Mouse (Mus musculus): Measurements from ENCODE around the gene S100a13.

The S100a13 gene

DNA sequence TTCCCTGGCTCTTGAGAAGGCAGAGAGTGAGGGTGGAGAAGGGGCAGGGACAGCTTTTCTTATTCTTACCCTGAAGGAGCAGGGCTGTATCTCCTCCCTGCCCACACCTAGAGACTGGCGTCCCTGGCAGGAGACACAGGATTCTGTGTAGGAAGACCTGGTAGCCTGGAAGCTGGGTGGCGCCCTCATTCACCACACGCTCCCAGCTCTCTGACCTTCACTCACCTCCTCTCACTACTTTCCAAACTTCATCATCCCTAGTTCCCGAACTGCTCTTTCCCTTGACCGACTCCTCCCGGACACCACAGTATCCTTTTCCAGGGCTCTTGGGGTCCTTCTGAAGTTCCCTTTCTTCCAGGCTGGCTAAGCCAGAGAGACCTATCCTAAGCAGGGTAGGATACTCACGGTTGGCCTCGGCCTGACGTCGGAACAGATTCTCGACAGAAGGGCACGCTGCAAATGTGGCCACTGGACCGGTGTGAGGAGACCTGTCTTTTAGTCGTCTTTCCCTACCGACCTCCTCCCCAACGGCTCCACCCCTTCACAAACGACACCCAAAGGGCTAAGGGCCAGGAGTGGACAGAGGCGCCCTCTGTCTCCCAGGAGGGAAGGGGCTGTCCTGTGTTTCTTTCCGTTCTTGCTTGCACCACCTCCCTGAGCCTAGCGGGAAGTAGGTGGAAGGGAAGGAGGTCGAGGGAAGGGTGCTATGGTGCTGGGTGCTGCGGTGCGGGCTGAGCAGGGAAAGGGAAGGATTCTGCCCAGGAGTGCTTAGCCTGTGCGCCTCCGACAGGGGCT lies at the start of gene S100a13, which contains the start of gene S100a1:
Gene S100a13, plus strand, starts transcription at position 640 of the 795 bp plus-strand sequence.
Gene S100a1, minus strand, starts transcription at position 597 of the 795 bp plus-strand sequence.
- DNase-seq (ENCODE audit: low read depth, low spot score): no peak

DNA sequence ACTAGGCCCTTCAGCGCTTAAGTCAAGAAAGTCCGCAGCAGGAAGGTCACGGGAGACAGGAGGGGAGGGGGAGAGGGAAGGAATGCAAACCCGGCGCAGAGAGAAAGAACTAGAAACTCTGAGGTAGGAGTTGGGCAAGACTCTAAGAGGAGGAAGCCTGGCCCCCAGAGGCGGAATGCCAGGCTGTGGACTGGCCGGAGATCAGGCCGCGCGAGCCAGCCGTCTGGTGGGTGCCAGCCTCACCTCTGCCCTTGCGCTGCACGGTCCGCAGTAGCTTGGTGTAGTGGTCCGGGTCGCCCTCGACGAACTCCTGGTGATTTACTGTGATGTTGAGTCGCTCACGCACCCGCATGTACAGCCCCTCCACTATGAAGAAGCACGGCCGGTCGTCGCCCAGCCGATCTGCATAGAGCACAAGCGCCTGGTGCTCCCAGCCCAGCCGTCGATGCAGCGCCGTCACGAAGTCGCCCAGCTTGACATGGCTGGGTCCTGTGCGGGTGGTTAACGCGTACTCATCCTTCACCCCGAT lies 49.6 kb upstream of the S100a13 start:
- DNase-seq (ENCODE audit: low read depth, low spot score): peak; percentile 17

DNA sequence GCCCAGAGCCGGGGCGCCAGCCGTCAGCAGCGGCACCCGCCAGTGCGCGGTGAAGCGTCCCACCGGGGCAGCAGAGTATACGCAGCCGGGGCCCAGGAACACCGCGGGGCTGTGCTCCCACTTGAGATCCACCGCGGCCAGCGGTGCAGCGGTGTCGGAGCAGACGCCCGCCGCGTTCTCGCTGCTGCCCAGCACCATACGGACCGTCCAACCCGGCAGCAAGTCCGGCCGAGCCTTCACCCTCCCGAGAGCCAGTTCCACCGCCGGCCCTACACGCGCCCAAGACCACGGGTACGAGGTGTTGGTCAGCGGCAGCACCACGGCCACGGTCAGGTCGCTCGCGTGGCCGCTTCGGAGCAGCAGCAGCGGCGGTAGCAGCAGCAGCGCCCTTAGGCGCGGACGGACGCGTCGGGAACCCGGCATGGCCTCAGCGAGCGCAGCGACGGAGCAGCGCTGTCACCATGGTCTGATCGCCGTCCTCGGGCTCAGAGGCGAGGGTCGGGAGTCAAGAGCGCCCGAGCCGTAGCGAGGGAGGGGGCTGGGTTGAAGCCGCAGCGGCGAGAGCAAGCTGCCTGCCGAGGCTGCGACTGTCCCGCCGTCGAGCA lies 49.1 kb upstream of the S100a13 start:
- peak; percentile 23 for DNase-seq (ENCODE audit: low read depth, low spot score)

DNA sequence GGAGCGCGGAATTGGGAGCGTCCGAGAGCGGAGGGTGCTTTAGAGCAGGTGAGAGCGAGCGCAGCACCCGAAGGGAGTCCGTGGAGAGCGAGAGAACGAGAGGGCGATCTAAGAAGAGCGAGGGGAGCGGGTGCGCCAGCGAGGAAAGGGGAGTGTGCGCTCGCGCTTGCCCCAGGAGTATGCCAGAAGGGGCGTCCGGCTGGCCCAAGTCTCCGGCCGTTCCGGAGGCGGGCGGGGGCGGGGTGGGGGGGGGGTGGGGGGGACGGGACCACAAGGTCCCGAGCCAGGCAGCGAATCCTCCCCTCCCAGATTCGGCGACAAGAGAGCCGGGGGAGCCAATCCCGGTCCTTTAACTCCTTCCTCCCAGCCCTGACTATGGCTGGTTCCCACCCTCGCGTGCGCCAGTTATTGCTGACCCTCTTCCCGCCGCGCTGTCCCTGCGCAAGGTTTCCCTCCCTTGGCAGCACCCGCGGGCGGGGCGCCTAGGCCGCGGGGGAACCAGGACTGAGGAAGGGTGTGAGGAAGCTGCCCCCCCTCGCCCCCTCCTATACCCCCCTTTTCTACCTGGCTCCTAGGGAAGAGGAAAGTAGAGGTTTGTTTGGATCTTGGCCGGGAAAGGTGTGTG lies 48.4 kb upstream of the S100a13 start, which contains the start of gene Npr1:
Gene Npr1, minus strand, starts transcription at position 181 of the 625 bp plus-strand sequence.
- peak; percentile 44 for DNase-seq (ENCODE audit: low read depth, low spot score)

DNA sequence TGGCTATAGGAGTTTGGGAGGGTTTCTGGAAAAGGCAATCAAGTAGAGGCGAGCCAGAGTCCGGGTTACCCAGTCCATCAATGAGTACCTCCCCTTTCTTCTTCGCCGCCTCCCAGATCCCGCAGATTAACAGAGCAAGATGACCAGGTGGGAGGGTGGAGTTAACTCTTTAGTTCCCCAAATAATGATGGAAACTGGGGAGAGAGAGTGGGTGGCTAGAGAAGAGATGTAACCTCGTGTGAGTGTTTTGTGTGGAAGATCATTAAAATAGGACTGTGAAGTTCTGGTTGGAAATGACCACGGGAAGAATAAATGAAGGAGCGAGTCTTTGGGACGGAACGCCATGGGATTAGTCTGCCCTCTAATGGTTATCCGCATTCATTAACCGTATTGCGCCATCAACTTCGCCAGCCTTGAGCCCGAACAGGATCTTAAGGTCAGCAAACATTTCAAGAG lies 47.9 kb upstream of the S100a13 start:
- peak; percentile 64 for DNase-seq (ENCODE audit: low read depth, low spot score)

DNA sequence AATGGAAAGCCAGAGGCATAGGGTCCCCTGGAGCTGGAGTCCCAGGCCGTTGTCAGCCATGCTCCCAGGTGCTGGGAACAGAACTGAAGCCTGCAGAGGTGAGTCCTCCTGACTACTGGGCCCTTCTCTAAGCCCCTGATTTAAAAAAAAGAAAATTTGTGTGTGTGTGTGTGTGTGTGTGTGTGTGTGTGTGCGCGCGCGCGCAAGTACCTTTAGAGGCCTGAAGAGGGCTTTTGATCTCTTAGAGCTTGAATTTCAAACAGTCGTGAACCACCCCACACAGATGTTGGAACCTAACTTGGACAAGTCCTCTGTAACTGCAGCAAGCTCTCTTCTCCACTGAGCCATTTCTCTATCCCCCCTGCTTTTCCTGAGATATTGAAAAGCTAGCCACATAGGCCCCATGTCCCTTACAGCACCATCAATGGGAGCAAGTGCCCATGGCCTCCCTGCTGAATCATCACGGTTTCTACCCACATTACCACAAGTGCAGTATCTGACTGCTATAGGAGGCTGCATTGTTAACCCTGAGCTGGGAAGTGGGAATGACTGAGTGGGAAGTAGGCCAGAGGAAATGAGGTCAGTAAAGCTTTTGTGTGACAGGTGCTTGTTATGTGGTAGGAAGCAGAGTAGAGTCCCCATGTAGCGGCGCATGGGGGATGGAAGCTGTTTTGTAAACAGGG lies 46.5 kb upstream of the S100a13 start:
- no peak for DNase-seq (ENCODE audit: low read depth, low spot score)

DNA sequence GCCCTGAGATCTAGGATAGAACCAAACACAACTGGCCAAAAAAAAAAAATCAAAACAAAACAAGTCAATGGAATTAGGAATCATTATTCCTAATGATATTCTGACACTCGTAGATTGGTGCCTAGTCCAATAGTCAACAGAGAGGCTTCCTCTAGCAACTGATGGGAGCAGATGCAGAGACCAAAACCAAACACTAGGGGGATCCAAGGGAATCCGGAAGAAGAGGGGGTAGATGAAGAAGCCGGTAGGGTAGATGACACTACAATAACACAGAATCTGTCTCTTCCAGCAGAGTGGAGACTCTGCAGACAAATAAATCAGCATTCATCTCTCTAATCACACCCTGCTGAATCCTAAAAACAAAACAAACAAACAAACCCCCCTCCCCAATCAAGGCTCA lies 42.0 kb upstream of the S100a13 start:
- DNase-seq (ENCODE audit: low read depth, low spot score): peak; percentile 40

DNA sequence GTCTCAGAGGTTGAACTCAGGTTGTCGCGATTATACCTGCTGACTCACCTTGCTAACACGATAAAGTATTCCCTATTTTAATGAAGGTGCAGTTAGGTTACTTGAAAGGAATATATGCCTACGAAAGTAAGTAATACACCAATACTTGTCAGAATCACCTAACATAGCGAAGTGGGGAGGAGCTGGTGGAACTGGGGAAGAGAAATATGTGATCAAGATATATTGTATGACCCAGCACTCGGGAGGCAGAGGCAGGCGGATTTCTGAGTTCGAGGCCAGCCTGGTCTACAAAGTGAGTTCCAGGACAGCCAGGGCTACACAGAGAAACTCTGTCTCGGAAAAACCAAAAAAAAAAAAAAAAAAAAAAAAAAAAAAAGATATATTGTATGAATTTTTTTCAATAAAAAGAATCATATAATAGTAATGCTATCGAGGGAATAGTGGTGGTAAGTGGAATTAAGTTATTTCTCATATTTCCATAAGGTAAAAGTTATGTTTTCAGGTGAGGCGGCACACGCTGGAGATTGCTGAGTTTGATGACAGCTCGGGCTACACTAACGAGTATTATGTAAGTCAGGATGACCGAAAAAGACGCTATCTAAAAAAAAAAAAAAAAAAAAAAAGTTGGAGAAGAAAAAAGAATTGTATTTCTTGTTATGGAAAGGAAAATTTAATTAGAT lies 38.9 kb upstream of the S100a13 start:
- DNase-seq (ENCODE audit: low read depth, low spot score): no peak

DNA sequence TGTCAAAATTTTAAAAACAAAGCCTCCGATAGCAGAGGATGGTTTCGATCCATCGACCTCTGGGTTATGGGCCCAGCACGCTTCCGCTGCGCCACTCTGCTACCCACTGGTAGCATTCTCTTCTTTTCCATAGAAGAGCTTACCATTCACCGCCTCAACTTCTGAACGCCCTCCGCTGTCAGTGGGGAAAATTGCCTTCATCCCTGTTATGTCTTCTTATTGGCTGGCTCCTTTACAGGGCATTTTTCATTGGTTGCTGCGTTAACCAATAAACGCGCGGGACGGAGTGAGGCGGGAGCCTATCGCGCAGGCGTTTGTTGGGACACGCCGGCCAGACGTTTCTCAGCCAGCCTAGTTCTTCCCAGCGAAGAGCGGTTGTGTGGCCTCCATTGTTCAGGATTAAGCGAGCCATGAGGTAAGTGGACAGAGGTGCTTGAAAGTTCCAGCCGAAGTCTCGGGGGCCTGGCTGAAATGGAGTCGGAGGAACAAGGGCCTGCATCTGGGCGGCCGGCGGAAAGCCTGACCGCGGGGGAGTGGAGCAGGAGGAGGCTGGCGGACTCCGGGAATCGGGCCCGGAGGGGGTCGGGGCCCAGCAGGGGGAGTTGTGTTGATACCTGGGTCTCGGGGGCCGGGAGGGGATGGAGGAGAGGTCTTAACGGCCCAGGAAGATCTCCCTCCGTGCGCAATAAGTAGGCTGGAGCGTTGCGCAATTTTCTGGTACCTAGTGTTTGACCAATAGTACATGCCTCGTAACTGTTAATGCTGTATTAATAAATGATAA lies 38.2 kb upstream of the S100a13 start, which contains the start of gene Ilf2:
Gene Ilf2, plus strand, starts transcription at position 296 of the 781 bp plus-strand sequence.
- DNase-seq (ENCODE audit: low read depth, low spot score): peak; percentile 98

DNA sequence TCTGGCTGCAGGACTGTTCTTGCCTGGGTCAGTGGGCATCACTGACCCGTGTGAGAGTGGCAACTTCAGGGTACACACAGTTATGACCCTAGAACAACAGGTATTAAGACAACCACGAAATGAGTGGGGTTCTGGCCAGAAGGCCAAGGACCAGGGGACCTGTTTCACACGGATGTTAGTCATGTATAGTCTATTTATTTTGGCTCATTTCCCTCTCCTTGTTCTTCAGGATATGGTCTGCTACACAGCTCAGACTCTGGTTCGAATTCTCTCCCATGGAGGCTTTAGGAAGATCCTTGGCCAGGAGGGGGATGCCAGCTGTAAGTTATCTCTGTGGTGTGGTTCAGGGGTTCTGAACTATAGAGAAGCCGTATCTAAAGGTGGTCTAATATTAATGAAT lies 27.2 kb upstream of the S100a13 start:
- no peak for DNase-seq (ENCODE audit: low read depth, low spot score)

DNA sequence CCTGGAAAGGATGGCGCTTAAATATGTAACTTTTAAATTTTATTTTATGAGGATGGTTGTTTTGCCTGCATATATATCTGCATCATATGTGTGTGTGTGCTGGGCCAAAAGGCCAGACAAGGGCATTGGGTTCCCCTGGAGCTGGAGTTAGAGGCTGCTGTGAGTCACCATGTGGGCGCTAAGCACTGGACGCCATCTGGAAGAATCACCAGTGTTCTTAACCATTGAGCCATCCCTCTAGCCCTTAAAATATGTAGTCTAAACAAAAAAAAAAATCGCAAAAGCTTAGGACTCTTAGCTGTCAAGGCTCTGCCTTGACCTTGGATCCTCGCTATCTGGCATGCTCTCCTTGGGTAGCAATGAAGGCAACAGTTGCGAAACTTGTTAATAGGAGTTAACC lies 25.7 kb upstream of the S100a13 start:
- DNase-seq (ENCODE audit: low read depth, low spot score): no peak

DNA sequence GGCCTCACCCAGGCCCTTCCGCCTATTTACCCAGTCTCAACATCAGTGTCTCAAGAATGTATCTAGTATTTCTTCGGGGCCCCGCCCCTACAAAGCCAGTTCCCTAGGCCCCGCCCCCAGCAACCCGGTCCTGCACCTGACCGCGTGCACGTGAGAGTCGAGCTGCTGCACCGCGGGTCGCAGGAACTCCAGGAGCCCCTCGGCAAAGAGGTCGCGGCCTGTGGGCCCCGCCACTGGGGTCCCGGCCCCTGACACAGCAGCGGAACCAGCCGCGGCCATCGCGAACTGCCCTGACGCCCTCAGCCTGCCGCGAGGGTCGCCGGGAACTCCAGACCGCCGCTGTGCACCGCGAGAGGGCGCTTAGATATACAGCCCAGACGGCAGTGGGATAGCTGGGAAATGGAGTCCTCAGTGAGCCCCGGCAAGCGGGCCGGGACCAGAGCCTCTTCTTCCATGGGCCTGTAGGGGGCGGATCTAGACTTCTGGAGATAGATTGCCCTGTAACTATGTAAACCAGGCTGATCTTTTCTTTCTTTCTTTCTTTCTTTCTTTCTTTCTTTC lies 23.5 kb upstream of the S100a13 start, which contains the start of gene Snapin:
Gene Snapin, minus strand, starts transcription at position 338 of the 561 bp plus-strand sequence.
- peak; percentile 96 for DNase-seq (ENCODE audit: low read depth, low spot score)

DNA sequence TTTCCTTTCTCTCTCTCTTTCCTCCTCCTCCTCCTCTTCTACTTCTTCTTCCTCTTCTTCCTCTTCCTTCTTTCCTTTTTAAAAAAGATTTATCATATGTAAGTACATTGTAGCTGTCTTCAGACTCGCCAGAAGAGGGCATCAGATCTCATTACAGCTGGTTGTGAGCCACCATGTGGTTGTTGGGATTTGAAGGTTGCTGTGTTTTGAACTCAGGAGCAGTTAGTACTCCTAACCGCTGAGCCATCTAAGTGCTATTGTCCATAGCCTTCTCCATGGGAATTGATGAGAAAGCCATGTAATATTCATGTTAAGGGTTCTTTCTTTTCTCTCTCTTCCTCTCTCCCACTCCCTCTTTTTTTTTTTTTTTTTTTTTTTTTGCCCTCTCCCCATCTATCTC lies 22.9 kb upstream of the S100a13 start:
- DNase-seq (ENCODE audit: low read depth, low spot score): no peak

DNA sequence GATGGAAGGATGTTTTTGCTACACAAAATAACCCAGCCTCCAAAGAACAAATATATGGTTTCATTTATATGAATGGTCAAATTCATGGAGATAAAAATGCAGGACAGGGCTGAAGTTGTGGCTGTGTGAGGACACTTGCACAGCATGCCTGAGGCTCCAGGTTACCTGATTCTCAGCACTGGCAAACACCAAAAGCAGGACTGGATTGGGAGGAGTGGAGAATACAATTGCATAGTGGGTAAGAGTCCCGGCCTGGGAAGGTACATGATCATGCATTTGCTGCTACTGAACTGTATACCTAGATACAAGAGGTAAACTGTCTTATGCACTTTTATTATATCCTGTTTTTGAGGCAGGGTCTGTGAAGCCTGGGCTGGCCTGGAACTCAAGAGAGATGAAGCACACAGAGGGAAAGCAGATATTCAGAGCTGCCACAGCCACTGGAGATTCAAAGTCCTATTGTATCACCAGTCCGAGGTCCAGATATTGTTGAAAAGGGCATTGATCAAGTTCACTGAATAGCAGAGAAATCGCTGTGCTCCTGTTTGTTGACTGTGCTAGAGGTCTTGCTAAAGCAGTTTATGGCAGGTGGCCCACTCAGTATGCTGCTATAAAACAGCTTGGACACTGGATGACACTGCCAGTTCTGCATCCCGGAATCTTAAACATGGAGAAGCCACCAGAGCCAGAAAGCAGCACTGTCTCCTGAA lies 20.2 kb upstream of the S100a13 start:
- no peak for DNase-seq (ENCODE audit: low read depth, low spot score)

DNA sequence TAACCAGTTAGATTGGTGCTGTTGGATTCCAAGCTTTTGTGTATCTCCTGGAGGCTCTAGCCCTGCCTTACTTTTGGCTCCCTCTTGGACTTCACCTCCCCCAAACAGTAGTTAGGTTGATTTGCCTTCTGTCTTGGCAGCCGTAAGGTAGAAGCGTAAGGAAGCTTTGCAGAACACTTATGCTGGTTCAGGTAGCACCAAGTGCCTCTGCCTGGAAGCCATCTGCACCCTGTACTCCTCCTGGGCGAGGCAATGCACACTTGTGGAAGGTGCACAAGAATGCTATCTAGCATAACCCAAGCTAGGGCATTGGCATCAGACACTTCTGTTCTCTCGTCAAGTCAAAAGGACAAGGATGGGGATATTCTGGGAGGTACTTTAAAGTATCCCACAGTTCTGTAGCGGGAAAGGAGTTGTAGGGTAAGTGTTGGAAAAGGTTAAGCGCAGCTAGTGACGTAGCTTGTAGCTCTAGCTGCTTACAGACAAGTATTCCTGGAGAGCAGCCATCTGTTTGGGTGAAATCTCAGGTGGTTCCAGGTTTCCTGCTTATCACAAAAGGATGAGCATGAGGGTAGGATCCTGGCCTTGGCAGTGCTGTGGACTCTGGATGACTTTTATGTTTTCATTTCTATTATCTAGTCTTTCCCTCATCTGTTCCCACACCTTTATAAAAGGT lies 18.2 kb upstream of the S100a13 start:
- DNase-seq (ENCODE audit: low read depth, low spot score): no peak

DNA sequence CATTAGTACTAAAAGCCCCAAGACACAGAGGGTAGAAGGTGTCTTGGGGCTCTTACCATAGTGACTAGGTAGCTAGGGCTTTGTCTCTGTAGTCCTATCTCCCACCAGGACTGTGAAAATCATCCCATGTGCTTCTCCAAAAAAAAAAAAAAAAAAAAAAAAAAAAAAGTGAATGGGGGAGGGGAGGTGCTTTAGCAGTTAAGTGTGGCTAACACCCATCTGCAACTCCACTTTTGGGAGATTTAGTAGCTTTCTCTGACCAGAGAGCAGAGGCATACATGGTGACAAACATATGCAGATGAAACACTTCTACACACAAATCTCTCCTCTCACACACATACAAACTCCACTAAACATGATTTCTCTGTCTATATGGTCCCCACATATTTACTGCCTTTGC lies 16.6 kb upstream of the S100a13 start:
- DNase-seq (ENCODE audit: low read depth, low spot score): no peak

DNA sequence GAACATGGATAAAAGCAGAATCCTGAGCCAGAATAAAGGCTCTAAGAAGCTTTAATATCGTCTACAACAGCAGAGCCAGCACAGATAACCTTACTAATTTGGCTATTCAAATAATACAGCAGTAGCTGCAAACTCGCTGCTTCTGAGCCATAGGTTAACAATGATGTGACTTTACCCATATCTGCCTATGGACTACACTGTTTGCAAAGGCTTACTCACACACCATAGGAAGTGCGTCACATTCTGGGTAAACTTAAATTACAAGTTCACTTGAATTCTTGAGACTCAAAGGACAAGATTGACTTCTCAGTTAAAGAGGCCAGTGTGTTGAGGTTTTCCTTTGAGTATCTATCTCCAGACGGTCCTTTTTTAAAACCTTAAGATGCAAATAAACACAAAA lies 10.8 kb upstream of the S100a13 start:
- DNase-seq (ENCODE audit: low read depth, low spot score): no peak

DNA sequence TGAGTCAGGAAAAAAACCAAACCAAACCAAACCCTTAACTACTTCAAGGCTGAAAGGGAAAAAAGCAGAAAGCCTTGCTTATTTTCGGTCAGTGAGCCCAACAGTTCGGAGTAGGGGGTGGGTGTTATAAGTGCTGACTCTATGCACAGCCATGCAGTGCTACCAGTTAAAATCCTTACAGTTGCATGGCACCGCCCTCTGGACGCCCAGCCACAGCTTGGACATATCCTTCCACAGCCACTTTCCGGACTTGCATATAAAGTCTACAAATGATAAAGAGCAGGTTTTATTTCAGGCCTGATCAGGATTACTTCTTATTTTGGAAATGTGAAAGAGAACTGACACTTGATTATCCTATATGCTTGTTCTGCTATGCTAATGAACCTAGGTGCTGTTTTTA lies 9.0 kb upstream of the S100a13 start:
- no peak for DNase-seq (ENCODE audit: low read depth, low spot score)

DNA sequence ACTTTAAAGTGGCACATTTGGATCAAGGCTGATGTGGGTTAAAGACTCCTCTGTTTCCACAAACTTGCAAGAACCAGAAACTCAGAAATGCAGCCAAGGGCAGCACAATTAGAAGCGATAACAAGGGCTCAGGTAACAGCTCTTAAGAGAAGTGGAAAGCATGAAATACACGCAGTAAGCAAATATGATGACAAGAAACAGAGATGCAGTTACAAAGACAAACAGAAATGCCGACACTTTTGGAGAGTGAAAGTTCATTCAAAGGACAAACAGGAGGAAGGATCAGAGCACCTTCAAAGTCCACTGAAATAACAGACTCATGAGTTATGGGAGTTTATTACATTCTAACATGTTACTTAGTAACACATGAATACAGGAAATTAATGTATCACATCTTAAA lies 7.9 kb upstream of the S100a13 start:
- no peak for DNase-seq (ENCODE audit: low read depth, low spot score)

Data from mesoderm, embryonic 11.5 days (tissue).